Mouse (Mus musculus): ENCODE results near the gene Fgfr2. TPM values are rescaled to one million over a fixed set of nuclear protein-coding genes. Genes with fewer than 3 reads are reported as not detected.

Gene Fgfr2
- polyA plus RNA-seq, 1 experiment from 2014 or later, result 34.1 TPM

- WGBS, result 72% methylated on average over 1 of the region's 1 CpGs
- Histone ChIP-seq H3K27me3 (replicated peaks) (no peaks in the 10 kb centered on the region; the same call in 1 of the 2 replicates), H3K9me3 (replicated peaks) (no peaks in the 10 kb centered on the region), H3K27ac (ENCODE audit: poor library complexity, severe bottlenecking) (no peak overlapping the region), H3K9ac (no peak overlapping the region), H3K4me3 (no peak overlapping the region), H3K36me3 (no peaks in the 10 kb centered on the region), H3K4me2 (no peak overlapping the region), H3K4me1 (replicated peaks) (no peaks in the 10 kb centered on the region)
- no peak for ATAC-seq (ENCODE audit: insufficient number of reproducible peaks, low FRiP score)
Observed at GRCm38 (mm10) chr7:132075825-132076224, 1047.3 kb downstream of the Fgfr2 start.

GRCm38 (mm10) chr7:132074503-132074902, 1048.6 kb downstream of the Fgfr2 start:
- ATAC-seq (ENCODE audit: insufficient number of reproducible peaks, low FRiP score), result no peak
- H3K4me1 ChIP-seq (replicated peaks), result no peaks in the 10 kb centered on the region
- H3K27ac ChIP-seq (ENCODE audit: poor library complexity, severe bottlenecking), result no peak overlapping the region
- H3K4me3 ChIP-seq, result no peak overlapping the region
- no peak overlapping the region for H3K4me2 ChIP-seq
- H3K27me3 ChIP-seq (replicated peaks), result no peaks in the 10 kb centered on the region; the same call in 1 of the 2 replicates
- no peak overlapping the region for H3K9ac ChIP-seq
- H3K36me3 ChIP-seq, result no peaks in the 10 kb centered on the region
- H3K9me3 ChIP-seq (replicated peaks), result no peaks in the 10 kb centered on the region
- WGBS, result 70% methylated on average over 3 of the region's 3 CpGs

GRCm38 (mm10) chr7:132070877-132071625, 1052.1 kb downstream of the Fgfr2 start:
- no peak overlapping the region for H3K4me2 ChIP-seq
- no peak overlapping the region for H3K9ac ChIP-seq
- peaks cover 14% of the 10 kb centered on the region for H3K27me3 ChIP-seq (replicated peaks)
- H3K4me1 ChIP-seq (replicated peaks), result no peaks in the 10 kb centered on the region
- no peak overlapping the region for H3K4me3 ChIP-seq
- H3K9me3 ChIP-seq (replicated peaks), result no peaks in the 10 kb centered on the region
- no peaks in the 10 kb centered on the region for H3K36me3 ChIP-seq
- no peak for ATAC-seq (ENCODE audit: insufficient number of reproducible peaks, low FRiP score)
- H3K27ac ChIP-seq (ENCODE audit: poor library complexity, severe bottlenecking), result no peak overlapping the region
- WGBS, result 70% methylated on average over 6 of the region's 6 CpGs

GRCm38 (mm10) chr7:132067951-132068350, 1055.2 kb downstream of the Fgfr2 start:
- ATAC-seq (ENCODE audit: insufficient number of reproducible peaks, low FRiP score), result no peak
- WGBS, result 41% methylated on average over 5 of the region's 5 CpGs
- H3K4me3 ChIP-seq, result no peak overlapping the region
- H3K4me1 ChIP-seq (replicated peaks), result no peaks in the 10 kb centered on the region
- no peaks in the 10 kb centered on the region for H3K36me3 ChIP-seq
- no peak overlapping the region for H3K27ac ChIP-seq (ENCODE audit: poor library complexity, severe bottlenecking)
- H3K9me3 ChIP-seq (replicated peaks), result no peaks in the 10 kb centered on the region
- H3K9ac ChIP-seq, result no peak overlapping the region
- H3K27me3 ChIP-seq (replicated peaks), result peaks cover 30% of the 10 kb centered on the region
- no peak overlapping the region for H3K4me2 ChIP-seq

- WGBS, result 68% methylated on average over 5 of the region's 5 CpGs
- Histone ChIP-seq H3K9ac (no peak overlapping the region), H3K27ac (ENCODE audit: poor library complexity, severe bottlenecking) (no peak overlapping the region), H3K4me2 (no peak overlapping the region), H3K4me1 (replicated peaks) (no peaks in the 10 kb centered on the region), H3K9me3 (replicated peaks) (no peaks in the 10 kb centered on the region), H3K36me3 (no peaks in the 10 kb centered on the region), H3K4me3 (no peak overlapping the region), H3K27me3 (replicated peaks) (peaks cover 30% of the 10 kb centered on the region)
- ATAC-seq (ENCODE audit: insufficient number of reproducible peaks, low FRiP score), result no peak
Observed at GRCm38 (mm10) chr7:132067511-132067910, 1055.6 kb downstream of the Fgfr2 start.

GRCm38 (mm10) chr7:132060116-132060515, 1063.0 kb downstream of the Fgfr2 start:
- no peak overlapping the region for H3K4me2 ChIP-seq
- H3K27ac ChIP-seq (ENCODE audit: poor library complexity, severe bottlenecking), result no peak overlapping the region
- no peaks in the 10 kb centered on the region for H3K4me1 ChIP-seq (replicated peaks)
- no peak overlapping the region for H3K4me3 ChIP-seq
- H3K9me3 ChIP-seq (replicated peaks), result no peaks in the 10 kb centered on the region
- no peak overlapping the region for H3K9ac ChIP-seq
- peaks cover 33% of the 10 kb centered on the region for H3K27me3 ChIP-seq (replicated peaks)
- WGBS, result 72% methylated on average over 7 of the region's 7 CpGs
- ATAC-seq (ENCODE audit: insufficient number of reproducible peaks, low FRiP score), result no peak
- H3K36me3 ChIP-seq, result no peaks in the 10 kb centered on the region

GRCm38 (mm10) chr7:132056565-132056964, 1066.6 kb downstream of the Fgfr2 start:
- H3K27me3 ChIP-seq (replicated peaks), result peaks cover 14% of the 10 kb centered on the region
- no peak for ATAC-seq (ENCODE audit: insufficient number of reproducible peaks, low FRiP score)
- no peak overlapping the region for H3K4me2 ChIP-seq
- no peaks in the 10 kb centered on the region for H3K9me3 ChIP-seq (replicated peaks)
- no peaks in the 10 kb centered on the region for H3K36me3 ChIP-seq
- 83% methylated on average over 7 of the region's 7 CpGs for WGBS
- no peak overlapping the region for H3K27ac ChIP-seq (ENCODE audit: poor library complexity, severe bottlenecking)
- no peak overlapping the region for H3K4me3 ChIP-seq
- H3K9ac ChIP-seq, result no peak overlapping the region
- H3K4me1 ChIP-seq (replicated peaks), result no peaks in the 10 kb centered on the region

GRCm38 (mm10) chr7:132046662-132047061, 1076.5 kb downstream of the Fgfr2 start:
- Histone ChIP-seq H3K9ac (no peak overlapping the region), H3K36me3 (no peaks in the 10 kb centered on the region), H3K4me3 (no peak overlapping the region), H3K4me1 (replicated peaks) (no peaks in the 10 kb centered on the region), H3K27me3 (replicated peaks) (peaks cover 9% of the 10 kb centered on the region), H3K9me3 (replicated peaks) (no peaks in the 10 kb centered on the region), H3K27ac (ENCODE audit: poor library complexity, severe bottlenecking) (no peak overlapping the region), H3K4me2 (no peak overlapping the region)
- ATAC-seq (ENCODE audit: insufficient number of reproducible peaks, low FRiP score), result no peak
- 63% methylated on average over 4 of the region's 4 CpGs for WGBS

GRCm38 (mm10) chr7:132031940-132032531, 1091.1 kb downstream of the Fgfr2 start:
- Histone ChIP-seq H3K4me1 (replicated peaks) (no peaks in the 10 kb centered on the region), H3K9ac (no peak overlapping the region), H3K4me3 (no peak overlapping the region), H3K4me2 (no peak overlapping the region), H3K27me3 (replicated peaks) (peaks cover 13% of the 10 kb centered on the region), H3K27ac (ENCODE audit: poor library complexity, severe bottlenecking) (no peak overlapping the region), H3K36me3 (no peaks in the 10 kb centered on the region), H3K9me3 (replicated peaks) (no peaks in the 10 kb centered on the region)
- 59% methylated on average over 6 of the region's 6 CpGs for WGBS
- no peak for ATAC-seq (ENCODE audit: insufficient number of reproducible peaks, low FRiP score)

- ATAC-seq (ENCODE audit: insufficient number of reproducible peaks, low FRiP score), result no peak
- Histone ChIP-seq H3K9me3 (replicated peaks) (no peaks in the 10 kb centered on the region), H3K27me3 (replicated peaks) (peaks cover 6% of the 10 kb centered on the region; the same call in 1 of the 2 replicates), H3K4me2 (no peak overlapping the region), H3K4me1 (replicated peaks) (no peaks in the 10 kb centered on the region), H3K4me3 (no peak overlapping the region), H3K27ac (ENCODE audit: poor library complexity, severe bottlenecking) (no peak overlapping the region), H3K9ac (no peak overlapping the region), H3K36me3 (no peaks in the 10 kb centered on the region)
- 55% methylated on average over 6 of the region's 6 CpGs for WGBS
Observed at GRCm38 (mm10) chr7:132026671-132027070, 1096.5 kb downstream of the Fgfr2 start.

- Histone ChIP-seq H3K4me1 (replicated peaks) (no peaks in the 10 kb centered on the region), H3K4me2 (no peak overlapping the region)
- 55% methylated on average over 6 of the region's 6 CpGs for WGBS
Observed at GRCm38 (mm10) chr7:132025591-132025990, 1097.6 kb downstream of the Fgfr2 start.

More at GRCm38 (mm10) chr7:132025591-132025990, 1097.6 kb downstream of the Fgfr2 start:
- Histone ChIP-seq H3K9me3 (replicated peaks) (no peaks in the 10 kb centered on the region; the same call in 1 of the 2 replicates), H3K4me3 (no peak overlapping the region), H3K27me3 (replicated peaks) (no peaks in the 10 kb centered on the region; the same call in 1 of the 2 replicates), H3K9ac (no peak overlapping the region), H3K27ac (ENCODE audit: poor library complexity, severe bottlenecking) (no peak overlapping the region), H3K36me3 (no peaks in the 10 kb centered on the region)
- no peak for ATAC-seq (ENCODE audit: insufficient number of reproducible peaks, low FRiP score)
